Mouse (Mus musculus): ENCODE measurements around the gene Ptpn3.

The Ptpn3 gene

DNA sequence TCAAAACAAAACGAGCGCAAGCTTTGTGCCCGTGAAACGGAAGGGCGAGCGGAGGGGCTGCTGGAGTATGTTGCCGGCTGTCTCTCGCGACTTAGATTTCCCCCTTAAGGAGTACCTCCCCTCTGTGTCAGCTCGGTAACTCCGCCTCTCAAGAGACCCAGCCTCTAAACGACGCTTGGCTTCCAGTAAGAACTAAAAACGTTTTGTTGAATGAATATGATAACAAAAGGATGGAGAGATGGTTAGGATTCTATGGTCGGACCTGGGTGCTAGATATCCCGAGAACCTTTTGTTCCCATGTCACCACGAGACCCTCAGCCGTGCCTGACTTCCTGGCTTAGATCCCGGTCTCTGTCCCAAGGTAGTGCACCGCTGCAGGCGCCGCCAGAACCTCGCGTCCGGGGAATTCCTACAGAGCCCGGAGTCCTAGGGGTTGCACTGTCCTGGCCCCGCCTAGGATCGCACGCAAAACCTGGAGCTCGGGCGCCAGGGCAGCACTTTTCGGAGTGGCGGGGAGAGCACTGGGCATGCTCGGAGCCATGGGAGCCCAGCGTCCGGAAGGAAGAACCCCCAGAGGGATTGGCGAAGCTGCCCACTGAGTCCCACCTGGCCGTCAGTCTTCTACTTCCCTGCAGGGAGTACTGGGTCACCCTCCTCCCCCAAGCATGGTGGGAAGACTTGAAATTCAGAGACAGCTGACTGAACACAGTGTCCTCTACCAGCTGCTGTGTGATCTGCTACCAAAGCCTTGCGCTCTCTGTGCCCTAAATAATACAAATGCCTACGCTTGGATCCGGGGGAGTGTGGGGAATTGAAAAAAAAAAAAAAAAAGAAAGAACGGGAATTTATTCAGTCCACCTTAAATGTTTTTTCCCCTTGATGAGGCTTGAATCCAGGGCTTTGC lies at the start of gene Ptpn3:
Gene Ptpn3, minus strand, starts transcription at position 428 of the 904 bp plus-strand sequence.
- DNase-seq (ENCODE audit: low spot score): peak; percentile 83

DNA sequence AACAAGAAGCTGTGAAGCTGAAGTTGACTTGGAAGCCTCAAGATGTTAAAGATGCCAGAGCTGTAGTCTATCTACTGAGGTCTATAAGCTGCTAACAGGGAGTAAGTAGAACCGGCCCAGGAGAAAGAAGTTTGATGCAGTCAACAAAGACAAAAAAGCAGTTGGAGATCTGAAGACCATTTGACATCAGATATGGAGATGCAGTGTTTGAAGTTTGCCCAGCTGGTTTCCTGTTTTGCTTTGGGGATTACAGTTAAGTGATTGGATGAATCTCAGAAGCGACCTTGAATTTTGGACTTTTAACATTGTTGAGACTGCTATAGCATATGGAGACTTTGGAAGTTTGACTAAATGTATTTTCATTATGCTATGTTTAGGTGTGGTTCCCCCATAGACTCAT lies 48.9 kb upstream of the Ptpn3 start:
- DNase-seq (ENCODE audit: low spot score): no peak

DNA sequence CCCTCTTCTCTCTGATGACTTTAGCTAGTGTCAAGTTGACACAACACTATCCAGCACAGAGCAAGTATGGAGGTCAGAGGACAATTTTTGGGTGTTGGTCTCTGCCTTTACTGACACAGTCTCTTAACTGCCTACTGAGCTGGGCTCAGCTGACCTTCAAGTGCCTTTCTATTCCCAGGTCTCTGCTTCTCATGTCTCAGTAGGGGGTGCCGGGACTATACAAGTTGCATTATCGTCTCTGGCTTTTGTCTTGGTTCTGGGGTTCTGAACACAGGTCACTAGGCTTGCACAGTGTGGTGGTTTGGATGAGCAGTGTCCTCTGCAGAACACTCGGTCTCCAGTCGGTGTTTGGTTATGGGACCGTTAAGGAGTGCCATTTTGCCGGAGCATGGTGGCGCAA lies 42.4 kb upstream of the Ptpn3 start:
- DNase-seq (ENCODE audit: low spot score): no peak

DNA sequence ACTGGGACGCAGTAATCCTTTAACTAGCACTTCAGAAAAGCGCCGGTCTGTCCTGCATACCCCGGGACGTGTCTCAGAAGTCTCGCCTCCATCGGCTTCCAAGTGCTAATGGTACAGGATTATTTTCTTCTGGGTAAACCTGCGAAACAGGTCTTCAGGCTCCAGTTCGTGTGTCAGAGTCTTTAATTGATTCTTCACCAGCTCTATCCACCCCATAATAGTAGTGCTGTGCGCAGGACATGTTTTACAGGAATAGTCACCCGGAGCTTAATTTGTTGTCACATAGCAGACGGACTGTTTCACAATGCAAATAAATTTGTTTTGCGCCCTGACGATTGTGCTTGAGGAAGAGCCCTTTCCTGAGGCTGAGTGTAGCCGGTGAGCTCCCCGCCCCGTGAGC lies 37.3 kb upstream of the Ptpn3 start:
- no peak for DNase-seq (ENCODE audit: low spot score)

DNA sequence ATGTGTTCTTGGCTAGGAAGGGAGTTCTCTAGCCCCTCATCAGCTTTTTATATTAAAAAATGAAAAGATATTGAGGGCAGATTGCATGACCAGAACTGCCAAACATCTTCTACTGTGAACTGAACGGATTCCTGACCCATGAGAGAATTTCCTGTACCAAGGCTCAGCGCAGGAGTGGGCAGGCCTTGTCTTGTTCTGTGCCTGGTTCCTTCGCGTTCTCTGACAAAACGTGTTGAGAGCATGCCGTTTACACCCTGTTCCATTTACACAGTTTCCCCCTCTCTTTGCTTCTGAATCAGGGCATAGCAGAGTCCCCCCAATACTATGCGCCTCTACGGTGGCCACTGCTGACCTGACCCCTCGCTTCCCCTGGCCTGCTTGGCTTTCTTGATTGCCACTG lies 36.4 kb upstream of the Ptpn3 start:
- DNase-seq (ENCODE audit: low spot score): no peak

DNA sequence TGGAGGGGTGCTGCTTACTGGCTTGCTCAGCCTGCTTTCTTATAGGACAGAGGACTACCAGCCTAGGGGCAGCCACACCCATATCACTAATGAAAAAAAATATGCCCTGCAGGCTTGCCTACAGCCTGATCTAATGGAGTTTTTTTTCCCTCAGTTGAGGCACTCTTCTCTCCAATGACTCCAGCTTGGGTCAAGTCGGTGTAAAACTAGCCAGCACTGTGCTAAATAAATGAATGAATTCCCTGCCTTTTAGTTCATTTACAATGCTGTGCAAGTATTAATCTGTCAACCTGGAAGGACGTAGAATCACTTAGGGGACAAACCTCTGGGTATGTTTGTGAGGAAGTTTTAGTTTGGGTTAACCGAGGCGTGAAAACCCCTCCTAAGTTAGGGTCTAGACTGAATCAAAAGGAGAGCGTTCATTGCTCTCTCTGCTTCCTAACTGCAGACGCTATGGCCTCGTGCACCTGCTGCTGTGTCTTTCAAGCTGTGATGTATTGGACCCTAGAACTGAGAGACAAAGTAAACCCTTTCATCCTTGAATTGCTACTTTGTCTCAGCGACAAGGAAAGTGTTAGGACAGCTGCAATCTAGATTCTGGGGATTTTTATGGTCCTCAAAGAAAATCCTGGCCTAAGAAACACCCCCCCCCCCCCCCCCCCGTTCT lies 33.5 kb upstream of the Ptpn3 start:
- DNase-seq (ENCODE audit: low spot score): no peak

DNA sequence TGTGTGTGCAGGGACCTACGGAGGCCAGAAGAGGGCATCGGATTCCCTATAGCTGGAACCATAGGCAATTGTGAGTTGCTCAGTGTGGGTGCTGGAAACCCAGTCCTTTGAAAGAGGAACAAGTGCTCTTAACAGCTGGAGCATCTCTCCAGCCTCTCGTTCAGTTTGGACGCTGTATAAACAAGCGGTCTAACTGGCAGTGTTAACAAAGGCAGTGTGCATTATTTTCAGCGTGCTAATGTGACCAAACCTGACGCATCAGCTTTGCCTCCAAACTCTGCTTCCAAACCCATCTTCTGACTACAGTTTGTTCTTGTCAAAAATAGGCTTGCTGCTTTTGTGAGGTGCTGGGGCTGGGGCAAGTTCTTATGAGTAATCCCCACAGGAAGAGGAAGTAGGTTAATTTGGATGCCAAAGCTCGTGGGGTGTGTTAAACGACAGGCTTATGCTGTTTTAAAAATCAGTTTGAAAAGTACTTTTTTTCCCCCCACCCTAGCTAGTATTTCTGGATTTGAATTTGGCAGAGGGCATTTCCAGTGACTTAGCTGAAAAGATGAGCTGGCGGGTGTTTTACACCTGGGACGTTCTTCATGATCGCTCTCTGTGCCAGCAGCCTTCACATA lies 32.4 kb upstream of the Ptpn3 start:
- no peak for DNase-seq (ENCODE audit: low spot score)

DNA sequence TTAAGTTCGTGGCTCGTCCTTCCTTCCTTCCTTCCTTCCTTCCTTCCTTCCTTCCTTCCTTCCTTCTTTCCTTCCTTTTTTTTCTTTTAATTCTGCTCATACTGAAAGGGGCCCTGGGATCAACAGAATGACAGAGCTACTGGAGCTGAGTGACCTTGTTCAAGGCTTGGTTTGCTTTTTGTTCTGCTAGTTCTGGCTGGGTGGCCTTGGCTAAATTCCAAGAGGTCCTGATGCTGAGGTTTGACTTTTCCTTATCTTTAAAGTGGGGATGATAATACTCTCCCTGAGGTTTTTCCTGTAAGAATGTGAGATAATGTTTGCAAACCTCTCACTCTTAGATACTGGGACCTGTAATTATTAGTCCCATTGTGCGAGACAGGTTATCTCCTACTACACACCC lies 30.9 kb upstream of the Ptpn3 start:
- peak; percentile 73 for DNase-seq (ENCODE audit: low spot score)

DNA sequence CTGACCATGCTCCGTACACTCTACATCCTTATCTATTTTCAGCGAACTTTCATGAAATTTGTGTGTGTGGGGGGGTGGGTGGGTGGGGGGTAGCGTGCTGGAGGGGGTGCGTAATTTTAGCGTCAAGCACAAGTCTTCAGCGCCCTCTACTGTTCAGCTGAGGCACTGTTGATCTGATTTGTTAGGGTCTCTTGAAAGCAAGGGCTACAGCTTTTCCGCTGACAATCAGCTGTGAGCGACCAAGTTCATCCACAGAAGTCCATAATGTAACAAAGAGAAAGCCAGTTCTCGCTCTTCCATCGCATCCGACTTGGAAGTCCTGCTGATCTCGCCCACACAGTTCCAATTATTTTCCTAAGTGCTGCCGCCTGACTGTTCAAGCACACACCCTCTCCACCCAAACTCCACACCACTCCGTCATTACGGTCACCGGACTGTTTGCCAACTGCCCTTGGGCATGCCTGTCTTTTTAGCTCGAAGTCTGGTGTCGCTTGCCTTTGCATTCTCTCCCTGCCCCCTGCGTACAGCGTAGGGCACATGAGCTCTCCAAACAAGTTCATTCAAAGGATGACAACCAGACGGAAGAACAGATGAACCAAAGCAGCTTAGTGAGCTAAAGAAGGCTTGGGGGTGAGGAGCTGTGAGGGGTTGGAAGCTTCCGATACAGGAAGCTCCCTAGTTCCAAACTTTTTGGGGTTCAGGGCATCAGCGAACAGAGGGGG lies 19.1 kb upstream of the Ptpn3 start:
- DNase-seq (ENCODE audit: low spot score): no peak

DNA sequence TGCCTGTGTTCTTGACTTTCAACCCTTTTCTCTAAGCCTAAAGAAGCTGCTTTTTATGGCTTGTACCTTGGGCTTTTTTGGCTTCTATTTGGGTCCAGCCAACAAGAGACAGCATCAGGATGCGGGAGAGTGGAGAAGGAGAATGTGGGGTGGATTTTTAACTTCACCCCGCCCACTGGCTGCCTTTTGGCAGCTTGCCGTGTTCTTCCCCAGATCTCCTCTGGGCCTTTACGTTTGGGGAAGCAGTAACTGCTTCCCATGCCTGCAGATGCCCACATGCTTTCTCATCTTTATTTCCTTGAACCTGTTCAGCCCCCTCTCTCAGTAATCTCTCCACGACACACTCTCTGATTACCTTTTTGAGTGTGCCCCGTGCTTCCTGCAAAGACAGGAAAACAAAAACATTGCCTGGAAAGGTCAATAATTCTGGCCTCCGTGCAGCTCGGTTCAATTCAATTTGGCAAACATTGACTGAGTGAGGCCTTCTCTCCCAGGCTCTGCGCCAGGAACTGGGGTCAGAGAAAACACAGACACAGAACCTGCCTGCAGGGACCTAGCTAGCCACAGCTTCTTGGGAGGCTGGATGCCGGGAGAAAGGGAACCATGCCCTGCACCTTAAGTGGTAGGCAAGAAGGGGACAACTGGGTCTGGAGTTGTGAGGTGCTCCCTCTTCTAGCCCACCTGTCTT lies 17.0 kb upstream of the Ptpn3 start:
- DNase-seq (ENCODE audit: low spot score): no peak

DNA sequence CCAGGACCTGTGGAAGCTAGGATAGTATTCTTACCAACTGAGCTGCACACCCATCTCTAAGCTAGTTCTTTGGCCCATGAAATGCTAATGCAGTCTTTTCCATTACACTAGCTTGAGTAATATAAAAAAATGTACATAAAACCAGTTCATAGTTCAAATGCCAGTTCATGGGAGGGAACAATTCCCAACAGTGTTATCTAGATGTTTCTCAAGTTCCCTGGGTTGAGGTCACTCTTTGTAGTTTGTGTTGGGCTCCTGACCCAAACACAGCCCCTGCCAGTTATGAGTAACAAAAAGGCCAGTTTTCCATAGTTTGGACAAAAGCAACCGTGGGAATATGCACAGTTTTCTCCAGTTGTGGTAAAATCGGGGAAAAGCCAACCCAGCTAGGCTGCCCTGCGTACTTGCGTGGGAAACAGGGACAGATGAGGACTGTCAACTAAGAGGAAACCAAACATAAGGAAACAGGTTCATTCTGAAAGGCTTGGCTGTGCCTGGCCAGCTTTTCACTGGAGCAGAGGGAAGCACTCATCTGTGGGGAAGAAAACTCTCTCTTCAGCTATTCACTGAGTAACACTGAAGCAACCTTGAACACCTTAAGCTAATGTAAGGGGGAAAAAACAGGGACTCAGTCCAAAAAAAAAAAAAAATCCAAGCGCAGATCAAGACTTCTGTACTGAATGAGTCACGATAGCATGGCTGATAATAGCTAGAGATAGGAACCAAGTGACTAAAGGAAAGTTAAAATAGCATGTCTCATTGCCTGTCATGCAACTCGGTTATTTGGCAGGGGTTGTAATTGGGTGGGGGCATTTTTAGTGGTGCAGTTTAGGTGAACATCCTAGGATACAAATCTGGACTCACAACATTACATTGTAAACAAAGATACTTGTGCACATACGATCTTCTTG lies 10.9 kb upstream of the Ptpn3 start:
- DNase-seq (ENCODE audit: low spot score): no peak

DNA sequence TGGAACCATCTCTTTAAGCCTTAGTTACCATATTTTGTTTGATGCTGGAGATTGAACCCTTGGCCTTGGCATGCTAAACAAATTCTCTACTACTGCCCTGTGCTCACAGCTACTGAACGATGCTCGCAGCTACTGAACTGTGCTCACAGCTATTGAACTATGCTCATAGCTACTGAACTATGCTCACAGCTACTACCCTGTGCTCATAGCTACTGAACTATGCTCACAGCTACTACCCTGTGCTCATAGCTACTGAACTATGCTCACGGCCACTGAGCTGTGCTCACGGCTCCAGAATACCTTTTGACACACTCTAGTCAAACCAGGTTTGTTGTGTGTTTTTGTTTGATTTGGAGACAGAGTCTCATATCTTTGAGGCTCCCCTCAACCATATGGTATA lies 10.1 kb upstream of the Ptpn3 start:
- no peak for DNase-seq (ENCODE audit: low spot score)

DNA sequence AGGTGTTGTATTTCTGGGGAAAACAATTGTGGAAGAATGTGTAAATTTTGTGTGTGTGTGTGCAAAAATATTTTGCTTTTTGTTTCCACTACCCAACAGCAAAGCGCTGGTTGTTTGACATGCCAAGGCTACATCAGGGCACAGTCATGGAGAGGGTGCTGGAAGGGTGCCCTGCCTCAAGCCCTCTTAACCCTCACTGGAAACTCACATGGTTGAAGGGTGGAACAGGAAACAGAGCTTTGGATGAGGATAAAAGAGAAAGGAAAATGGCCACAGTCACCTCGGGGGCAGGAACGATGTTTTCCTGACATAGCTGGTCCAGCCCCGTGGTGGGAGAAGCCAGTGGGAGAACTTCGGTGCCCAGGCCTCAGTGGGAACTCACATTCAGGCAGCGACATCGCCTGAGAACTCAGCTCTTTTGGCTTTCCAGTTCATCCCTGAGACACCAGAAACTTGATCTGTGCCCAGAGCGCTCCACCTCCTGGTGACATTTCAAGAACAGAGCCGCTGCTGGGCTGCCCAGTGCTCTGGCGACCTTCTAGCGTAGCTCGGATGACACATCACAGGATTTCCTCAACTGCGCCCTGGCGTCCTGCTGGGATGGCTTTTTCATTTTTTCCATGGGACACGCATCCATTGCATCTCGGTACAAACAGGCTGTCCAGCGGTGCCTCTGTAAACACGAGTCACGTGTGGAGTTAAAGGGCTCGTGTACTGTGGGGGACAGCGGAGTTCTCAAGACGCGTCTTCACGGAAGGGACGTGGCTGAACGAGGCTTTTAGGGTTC lies 6.8 kb upstream of the Ptpn3 start:
- DNase-seq (ENCODE audit: low spot score): no peak

DNA sequence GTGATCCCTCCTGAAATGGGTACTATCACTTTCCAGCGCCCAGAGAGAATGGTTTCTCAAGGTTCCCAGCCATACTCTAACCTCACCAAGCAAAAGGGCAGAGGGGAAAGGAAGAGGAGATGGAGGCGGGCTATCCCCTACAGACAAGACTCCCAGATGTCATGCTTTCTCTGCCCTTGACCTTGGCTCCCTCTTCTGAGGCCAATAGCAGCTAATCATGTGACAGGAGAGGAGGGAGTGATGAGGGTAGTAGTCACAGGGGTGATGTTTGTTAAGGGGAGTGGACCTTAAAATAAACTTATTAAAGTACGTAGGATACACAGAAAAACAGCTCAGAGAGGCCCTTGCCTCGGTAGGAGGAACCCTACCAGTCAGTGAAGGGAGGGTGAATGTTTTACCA lies 6.1 kb upstream of the Ptpn3 start:
- DNase-seq (ENCODE audit: low spot score): no peak

DNA sequence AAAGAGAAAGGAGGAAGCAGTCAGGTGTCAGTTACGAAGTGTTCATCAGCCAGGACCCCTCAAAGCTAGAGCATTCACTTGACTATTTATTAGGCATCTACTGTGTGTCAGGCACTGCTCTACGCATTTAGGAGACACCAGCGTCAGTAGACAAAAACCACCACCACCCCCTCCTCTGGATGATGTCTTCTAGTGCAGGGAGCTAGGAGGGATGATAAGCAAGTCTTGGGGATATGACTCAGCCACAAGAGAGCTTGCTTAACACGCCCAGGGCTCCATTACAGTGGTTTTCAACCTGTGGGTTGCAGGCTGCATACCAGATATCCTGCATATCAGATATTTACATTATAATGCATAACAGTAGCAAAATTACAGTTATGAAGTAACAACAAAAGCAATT lies 4.6 kb upstream of the Ptpn3 start:
- no peak for DNase-seq (ENCODE audit: low spot score)

DNA sequence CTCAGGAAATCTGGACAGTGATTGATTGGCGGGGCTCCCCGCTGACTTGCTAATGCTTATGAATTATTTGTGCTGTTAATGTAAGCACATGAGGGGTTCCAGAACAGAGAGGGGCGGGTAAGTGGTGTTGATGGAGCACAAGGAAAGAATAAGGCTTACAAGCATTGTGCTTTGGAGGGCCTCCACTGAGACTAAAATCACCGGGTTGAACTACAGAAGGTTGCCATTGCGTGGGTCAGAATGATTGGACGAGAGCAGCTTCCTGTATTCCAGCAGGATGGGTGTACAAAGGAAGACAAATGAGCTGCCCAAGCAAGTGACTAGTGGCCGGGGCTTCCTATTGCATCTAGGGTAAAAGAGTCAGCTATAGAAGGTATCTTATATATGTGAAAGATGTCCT lies 4.0 kb upstream of the Ptpn3 start:
- no peak for DNase-seq (ENCODE audit: low spot score)

DNA sequence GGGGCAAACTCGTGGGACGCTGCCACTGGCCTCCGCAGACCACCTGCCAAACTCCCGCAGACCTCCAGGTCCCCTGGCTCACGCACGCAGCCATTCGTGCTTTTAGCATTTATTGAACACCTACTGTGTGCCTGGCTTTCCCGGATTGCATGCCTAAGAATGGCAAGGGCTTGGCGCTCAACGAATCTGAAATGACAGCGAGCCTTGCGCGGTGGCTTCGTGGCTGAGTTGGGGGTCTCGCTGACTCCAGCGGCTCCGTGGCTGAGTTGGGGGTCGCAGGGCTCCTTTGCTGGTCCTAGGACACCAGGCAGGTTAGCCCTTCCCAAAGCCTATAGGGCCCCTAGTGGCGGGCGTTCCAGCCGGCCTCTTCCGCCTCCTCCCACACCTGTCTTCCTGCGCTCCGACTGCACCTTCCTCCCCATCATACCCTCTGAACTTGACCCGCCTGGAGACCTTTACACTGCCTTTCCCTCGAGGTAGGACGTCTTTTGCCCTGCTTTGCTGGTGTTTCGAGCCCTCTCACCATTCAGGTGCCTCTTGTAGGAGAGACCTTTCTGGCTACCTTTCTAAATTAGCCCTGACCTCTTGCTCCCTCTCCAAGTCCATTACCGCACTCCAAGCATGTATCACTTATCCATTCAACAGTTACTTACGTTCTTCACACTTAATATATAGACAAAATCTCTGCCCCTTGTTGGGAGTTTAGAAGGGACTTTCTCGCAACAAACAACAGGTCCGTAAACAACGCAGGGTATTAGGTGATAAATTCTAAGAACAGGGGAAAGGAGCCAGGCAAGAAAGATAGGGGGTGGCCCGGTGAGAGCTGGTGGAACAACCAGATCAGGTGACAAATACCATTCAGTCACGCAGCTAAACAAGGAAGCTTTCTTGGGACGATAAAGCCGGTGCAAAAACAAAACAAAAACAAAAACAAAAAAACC lies 898 bp downstream of the Ptpn3 start:
- no peak for DNase-seq (ENCODE audit: low spot score)

DNA sequence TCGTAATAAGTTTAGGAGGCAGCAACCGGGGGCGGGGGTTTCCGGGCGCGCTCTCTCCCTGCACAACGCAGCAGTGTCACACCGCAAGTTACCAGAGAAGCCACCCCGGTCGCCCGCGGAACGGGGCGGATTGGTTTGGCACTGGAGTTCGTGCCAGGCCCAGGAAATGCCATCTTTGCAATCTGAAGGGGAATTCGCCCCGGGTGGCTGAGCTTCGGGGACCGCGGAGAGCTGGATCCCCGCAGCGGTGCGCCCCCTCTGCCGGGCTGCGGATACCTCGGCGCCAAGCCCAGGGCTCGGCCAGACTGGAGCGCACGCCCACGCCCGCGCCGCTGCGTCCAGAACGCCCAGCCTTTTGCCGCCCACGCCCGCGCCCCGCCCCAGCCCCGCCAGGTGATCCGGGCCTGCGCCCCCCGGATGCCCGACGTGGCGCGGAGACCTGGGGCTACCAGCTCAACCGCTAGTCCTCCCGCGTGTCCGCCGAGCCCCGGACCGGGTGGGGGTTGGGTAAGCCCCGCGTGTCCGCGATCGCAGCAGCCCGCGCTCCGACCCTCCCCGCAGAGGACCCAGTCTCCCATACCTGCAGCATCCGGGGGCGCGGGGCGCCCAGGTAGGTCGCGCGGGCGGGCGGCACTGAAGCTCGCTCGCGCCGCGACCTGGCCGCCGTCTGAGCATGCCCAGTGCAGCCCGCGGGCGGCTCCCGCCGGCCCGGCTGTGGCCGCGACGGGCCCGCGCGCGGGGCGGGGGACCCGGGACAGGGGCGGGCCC lies 1.8 kb downstream of the Ptpn3 start:
- peak; percentile 33 for DNase-seq (ENCODE audit: low spot score)
